Mouse (Mus musculus): ENCODE measurements at regions not wholly inside any gene's neighbourhood (a gene's known extent, or its start where the extent isn't known, plus 50 kb on each side); places are given as distances from the start of the nearest gene placed in this dataset.
"Not testable (repeated sequence)": the region's sequence is repeated elsewhere in the genome, so short reads cannot be mapped to it uniquely, and the experiment has no call there.

GRCm38 (mm10) chr12:48387724-48388123 is 994.7 kb upstream of the Foxg1 start:
- no peak for DNase-seq

- DNase-seq, result no peak
Measured at GRCm38 (mm10) chr12:48388192-48388812, 994.2 kb upstream of the Foxg1 start.

- DNase-seq, result no peak
Measured at GRCm38 (mm10) chr12:48391008-48391407, 991.5 kb upstream of the Foxg1 start.

- DNase-seq, result no peak
Measured at GRCm38 (mm10) chr12:48439333-48440046, 943.0 kb upstream of the Foxg1 start.

GRCm38 (mm10) chr12:48448719-48449118 is 933.7 kb upstream of the Foxg1 start:
- not testable (repeated sequence) for DNase-seq

GRCm38 (mm10) chr12:48462392-48462791 is 920.1 kb upstream of the Foxg1 start:
- no peak for DNase-seq

GRCm38 (mm10) chr12:48500735-48501134 is 881.7 kb upstream of the Foxg1 start:
- no peak for DNase-seq

GRCm38 (mm10) chr12:48511594-48511993 is 870.9 kb upstream of the Foxg1 start:
- DNase-seq, result no peak

GRCm38 (mm10) chr12:48512259-48512658 is 870.2 kb upstream of the Foxg1 start:
- no peak for DNase-seq

- DNase-seq, result no peak
Measured at GRCm38 (mm10) chr12:48521996-48522395, 860.5 kb upstream of the Foxg1 start.

GRCm38 (mm10) chr12:48559690-48560089 is 822.8 kb upstream of the Foxg1 start:
- peak; percentile 3 to 15 for DNase-seq

GRCm38 (mm10) chr12:48604401-48605197 is 777.9 kb upstream of the Foxg1 start:
- DNase-seq, result no peak

GRCm38 (mm10) chr12:48605423-48605822 is 777.0 kb upstream of the Foxg1 start:
- no peak for DNase-seq

- DNase-seq, result no peak
Measured at GRCm38 (mm10) chr12:48609391-48609790, 773.1 kb upstream of the Foxg1 start.

GRCm38 (mm10) chr12:48612066-48612465 is 770.4 kb upstream of the Foxg1 start:
- no peak for DNase-seq

GRCm38 (mm10) chr12:48616337-48616736 is 766.1 kb upstream of the Foxg1 start:
- no peak for DNase-seq

GRCm38 (mm10) chr12:48633559-48633958 is 748.9 kb upstream of the Foxg1 start:
- DNase-seq, result no peak

- DNase-seq, result no peak
Measured at GRCm38 (mm10) chr12:48634671-48635241, 747.7 kb upstream of the Foxg1 start.

- no peak for DNase-seq
Measured at GRCm38 (mm10) chr12:48641974-48642373, 740.5 kb upstream of the Foxg1 start.

- DNase-seq, result no peak
Measured at GRCm38 (mm10) chr12:48645135-48645534, 737.3 kb upstream of the Foxg1 start.

- no peak for DNase-seq
Measured at GRCm38 (mm10) chr12:48645910-48646309, 736.5 kb upstream of the Foxg1 start.

- no peak for DNase-seq
Measured at GRCm38 (mm10) chr12:48675176-48675575, 707.3 kb upstream of the Foxg1 start.

- DNase-seq, result no peak
Measured at GRCm38 (mm10) chr12:48680957-48681356, 701.5 kb upstream of the Foxg1 start.

Measured in thymus, postnatal 36 days (tissue).